Mouse (Mus musculus) hindbrain, embryonic 14.5 days (tissue): ENCODE measurements at regions not wholly inside any gene's neighbourhood (a gene's known extent, or its start where the extent isn't known, plus 50 kb on each side); places are given as distances from the start of the nearest gene placed in this dataset.
A peak's percentile ranks its signal among the peaks of the same experiment; 100 is the strongest.

ENCODE experiments used
- ATAC-seq: fragments of 200-750 bp; cut with Nextera tagmentation; 2 replicates; pipeline ENCODE4 v1.8.0; 2017; ENCODE audit warnings: moderate number of reproducible peaks, mild to moderate bottlenecking, moderate TSS enrichment, moderate library complexity; ENCODE audit not compliant: low FRiP score
- DNase-seq: peaks from one replicate; pipeline ENCODE4 v3.0.0-alpha.2; 2015; ENCODE audit warnings: low spot score
- H3K27ac ChIP-seq: fragments of 300-500 bp; sonication (generic); 2 replicates; pipeline ENCODE4 v1.5.1; 2014; ENCODE audit warnings: mild to moderate bottlenecking, moderate library complexity
- H3K27me3 ChIP-seq: fragments of 300-500 bp; sonication (generic); 2 replicates; pipeline ENCODE4 v1.6.1; 2014; ENCODE audit warnings: mild to moderate bottlenecking, low read length, mixed read lengths; ENCODE audit not compliant: control insufficient read depth, insufficient read depth
- H3K36me3 ChIP-seq: fragments of 300-500 bp; sonication (generic); replicated peaks from 2 replicates; pipeline ENCODE4 v1.6.1; 2014; ENCODE audit not compliant: control insufficient read depth, insufficient read depth
- H3K4me1 ChIP-seq: fragments of 300-500 bp; sonication (generic); replicated peaks from 2 replicates; pipeline ENCODE4 v1.6.1; 2014; ENCODE audit warnings: antibody characterized with exemption, low read length, mixed read lengths; ENCODE audit not compliant: control insufficient read depth, insufficient read depth
- H3K4me2 ChIP-seq: fragments of 300-500 bp; sonication (generic); replicated peaks from 2 replicates; pipeline ENCODE4 v1.6.1; 2014; ENCODE audit warnings: mild to moderate bottlenecking, moderate library complexity
- H3K4me3 ChIP-seq: fragments of 300-500 bp; sonication (generic); replicated peaks from 2 replicates; pipeline ENCODE4 v1.5.1; 2014; ENCODE audit warnings: mild to moderate bottlenecking, low read length
- H3K9ac ChIP-seq: fragments of 300-500 bp; sonication (generic); 2 replicates; pipeline ENCODE4 v1.6.1; 2014
- H3K9me3 ChIP-seq: fragments of 300-500 bp; sonication (generic); 2 replicates; pipeline ENCODE4 v1.6.1; 2016; ENCODE audit warnings: low read length; ENCODE audit not compliant: control insufficient read depth
- WGBS: fragments of 180-500 bp; shearing (Covaris S2); extraction: QIAGEN DNeasy Blood & Tissue Kit; methylation state at CpG from one replicate; pipeline ENCODE4 v1.1.7; 2014; 5-methylcytosine and 5-hydroxymethylcytosine counted together

DNA sequence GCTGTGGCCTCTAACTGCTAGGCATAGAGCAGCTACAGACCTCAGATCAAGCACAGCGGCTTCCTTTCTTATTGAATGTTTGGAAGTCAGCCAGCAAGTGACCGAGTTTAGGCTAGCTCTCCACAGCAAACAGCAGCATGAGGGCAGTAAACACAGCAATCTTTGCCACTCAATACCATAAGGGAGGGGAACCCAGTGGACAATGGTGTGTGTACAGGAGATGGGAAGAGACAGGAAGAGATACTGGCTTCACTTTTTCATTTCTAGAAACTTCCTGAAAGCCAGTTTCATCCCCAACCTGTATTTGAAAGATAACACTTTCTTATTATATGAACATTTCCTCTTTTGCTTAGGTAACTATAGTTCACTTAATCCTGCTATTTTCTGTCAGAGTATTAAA is 1284.9 kb upstream of the Lrrc6 start:
- DNase-seq (no peak), ATAC-seq (no peak)
- H3K27ac ChIP-seq = no peak overlapping the region
- H3K4me3 ChIP-seq = no peak overlapping the region
- WGBS = 55% methylated on average over 2 of the region's 2 CpGs
- no peaks in the 10 kb centered on the region for H3K36me3 ChIP-seq
- no peaks in the 10 kb centered on the region for H3K4me1 ChIP-seq
- no peak overlapping the region for H3K4me2 ChIP-seq
- H3K9ac ChIP-seq = no peak overlapping the region
- H3K9me3 ChIP-seq = no peaks in the 10 kb centered on the region
- no peaks in the 10 kb centered on the region for H3K27me3 ChIP-seq

DNA sequence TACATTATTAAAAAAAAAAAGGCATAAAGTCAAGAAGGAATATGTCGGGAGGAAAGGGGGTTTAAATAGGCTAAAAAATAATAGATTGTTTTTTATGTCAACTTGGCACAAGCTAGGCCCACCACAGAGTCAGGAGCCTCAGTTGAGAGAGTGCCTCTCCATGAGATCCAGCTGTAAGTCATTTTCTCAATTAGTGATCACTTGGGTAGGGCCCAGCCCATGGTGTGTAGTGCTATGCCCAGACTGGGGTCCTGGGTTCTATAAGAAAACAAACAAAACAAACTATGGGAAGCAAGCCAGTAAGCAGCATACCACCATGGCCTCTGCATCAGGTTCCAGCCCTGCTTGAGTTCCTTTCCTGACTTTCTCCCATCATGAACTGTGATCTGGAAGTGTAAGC is 1283.0 kb upstream of the Lrrc6 start:
- Histone ChIP-seq H3K36me3 (no peaks in the 10 kb centered on the region), H3K9me3 (no peaks in the 10 kb centered on the region), H3K9ac (no peak overlapping the region), H3K27ac (no peak overlapping the region), H3K27me3 (no peaks in the 10 kb centered on the region), H3K4me3 (no peak overlapping the region), H3K4me2 (no peak overlapping the region), H3K4me1 (no peaks in the 10 kb centered on the region)
- 81% methylated on average over 1 of the region's 1 CpGs for WGBS
- DNase-seq (no peak), ATAC-seq (no peak)

DNA sequence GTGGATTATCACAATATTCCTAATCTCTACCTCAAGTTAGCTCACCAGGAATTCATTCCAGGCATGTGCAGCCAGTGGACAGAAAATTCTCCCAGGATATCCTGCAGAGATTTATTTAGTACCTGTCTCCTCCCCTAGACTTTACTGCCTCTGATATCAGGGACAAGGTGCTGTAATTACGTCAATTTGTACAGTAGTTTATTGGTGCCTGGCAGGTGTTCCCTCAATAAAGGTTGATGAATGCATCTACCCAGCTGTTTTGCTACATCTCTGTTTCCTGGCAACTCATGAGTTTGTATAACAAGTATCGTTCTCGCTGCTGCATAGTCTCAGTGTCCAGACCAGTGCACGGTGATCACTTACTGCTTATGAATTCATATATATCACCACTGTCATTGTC is 1281.8 kb upstream of the Lrrc6 start:
- ATAC-seq = no peak
- Histone ChIP-seq H3K27ac (no peak overlapping the region), H3K9me3 (no peaks in the 10 kb centered on the region), H3K4me3 (no peak overlapping the region), H3K4me2 (no peak overlapping the region), H3K9ac (no peak overlapping the region), H3K27me3 (no peaks in the 10 kb centered on the region), H3K36me3 (no peaks in the 10 kb centered on the region), H3K4me1 (no peaks in the 10 kb centered on the region)
- 79% methylated on average over 4 of the region's 4 CpGs for WGBS
- no peak for DNase-seq

DNA sequence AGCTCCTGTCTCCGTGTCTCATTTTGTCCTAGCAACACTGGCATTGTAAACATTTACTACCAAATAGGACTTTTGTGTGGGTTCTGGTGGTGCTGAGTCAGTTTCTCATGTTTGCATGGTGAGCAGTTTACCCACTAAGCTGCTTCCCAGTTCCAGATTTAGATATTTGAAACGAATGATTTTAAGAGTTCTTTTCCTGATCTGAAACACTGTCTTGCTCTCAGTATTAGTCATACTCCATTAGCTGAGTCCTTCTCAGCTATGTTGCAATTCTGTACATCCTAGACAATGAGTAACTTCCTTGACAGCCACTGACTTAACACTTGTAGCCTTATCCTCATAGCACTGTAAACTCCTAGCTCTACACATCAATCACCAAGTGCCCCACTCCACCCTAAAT is 1280.1 kb upstream of the Lrrc6 start:
- Histone ChIP-seq H3K27ac (no peak overlapping the region), H3K4me3 (no peak overlapping the region), H3K4me1 (no peaks in the 10 kb centered on the region), H3K4me2 (no peak overlapping the region), H3K9me3 (no peaks in the 10 kb centered on the region), H3K36me3 (no peaks in the 10 kb centered on the region), H3K27me3 (no peaks in the 10 kb centered on the region), H3K9ac (no peak overlapping the region)
- ATAC-seq (no peak), DNase-seq (no peak)
- 88% methylated on average over 2 of the region's 2 CpGs for WGBS

DNA sequence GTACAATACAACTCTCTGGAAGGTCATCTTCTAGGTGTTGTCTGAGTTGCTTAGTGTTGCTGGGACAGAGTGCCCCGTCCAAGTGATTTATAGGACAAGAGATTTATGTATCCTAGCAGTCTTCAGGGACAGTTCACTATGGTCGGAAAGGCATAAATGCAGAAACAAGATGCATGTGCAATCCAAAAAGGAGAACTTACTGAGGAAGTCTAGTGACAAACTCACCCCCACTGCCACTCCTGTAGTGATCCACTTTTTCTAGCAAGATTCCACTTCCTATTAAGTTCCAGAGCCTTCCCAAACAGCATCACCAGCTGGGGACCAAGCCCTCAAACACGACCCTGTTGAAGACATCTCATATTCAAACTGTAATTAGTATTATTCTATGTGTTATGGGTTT is 1266.9 kb upstream of the Lrrc6 start:
- 80% methylated on average over 3 of the region's 3 CpGs for WGBS
- no peaks in the 10 kb centered on the region for H3K36me3 ChIP-seq

DNA sequence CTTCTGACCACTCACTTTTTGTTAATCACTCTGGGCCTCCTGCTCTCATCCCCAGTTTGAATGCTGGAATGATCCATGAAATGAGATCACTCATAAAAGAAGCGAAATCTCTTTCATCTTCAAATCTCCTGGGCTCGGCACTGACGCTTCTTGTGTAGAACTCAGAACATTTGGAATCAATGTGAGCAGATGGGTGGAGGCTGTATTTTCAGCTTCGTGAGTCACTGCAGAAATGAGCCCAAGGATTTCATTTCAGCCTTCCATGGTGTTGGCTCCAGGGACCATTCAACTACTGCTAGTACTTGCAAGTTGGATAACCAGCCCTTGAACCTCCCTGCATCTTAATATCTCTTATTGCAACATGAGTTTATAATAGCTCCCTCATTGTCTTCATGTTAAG is 1258.5 kb upstream of the Lrrc6 start:
- DNase-seq (no peak), ATAC-seq (no peak)
- H3K4me2 ChIP-seq = no peak overlapping the region
- no peaks in the 10 kb centered on the region for H3K36me3 ChIP-seq
- no peak overlapping the region for H3K9ac ChIP-seq
- no peak overlapping the region for H3K4me3 ChIP-seq
- H3K9me3 ChIP-seq = no peaks in the 10 kb centered on the region
- no peak overlapping the region for H3K27ac ChIP-seq
- H3K4me1 ChIP-seq = no peaks in the 10 kb centered on the region
- H3K27me3 ChIP-seq = no peaks in the 10 kb centered on the region
- 77% methylated on average over 4 of the region's 4 CpGs for WGBS

More for the DNA sequence above, 1266.9 kb upstream of the Lrrc6 start:
- no peaks in the 10 kb centered on the region for H3K27me3 ChIP-seq
- no peak overlapping the region for H3K9ac ChIP-seq
- H3K4me3 ChIP-seq = no peak overlapping the region
- no peak for ATAC-seq
- DNase-seq = no peak
- H3K27ac ChIP-seq = no peak overlapping the region
- H3K4me2 ChIP-seq = no peak overlapping the region
- H3K4me1 ChIP-seq = no peaks in the 10 kb centered on the region
- H3K9me3 ChIP-seq = no peaks in the 10 kb centered on the region

DNA sequence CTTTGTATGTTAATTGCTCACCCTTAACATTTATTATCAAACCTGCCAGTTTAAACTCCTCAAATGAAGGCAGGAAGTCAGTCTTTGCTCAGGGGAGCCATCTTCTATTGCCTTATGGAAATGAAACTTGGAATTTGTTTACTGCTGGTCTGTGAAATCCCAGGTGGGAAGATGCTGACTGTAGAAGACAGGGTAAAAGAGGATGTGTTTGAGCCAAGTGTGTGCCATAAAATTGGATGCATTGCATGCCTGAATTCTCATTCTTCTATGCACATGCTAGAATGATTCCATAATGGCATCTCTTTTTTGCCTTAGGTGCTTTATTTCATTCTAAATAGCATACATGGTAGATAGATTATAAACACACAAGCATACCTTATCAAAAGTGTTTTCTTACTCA is 1249.9 kb upstream of the Lrrc6 start:
- ATAC-seq = peak; percentile 24; the same call in 1 of the 2 replicates
- Histone ChIP-seq H3K36me3 (no peaks in the 10 kb centered on the region), H3K4me2 (no peak overlapping the region), H3K4me3 (no peak overlapping the region), H3K27me3 (no peaks in the 10 kb centered on the region), H3K9me3 (no peaks in the 10 kb centered on the region), H3K4me1 (no peaks in the 10 kb centered on the region), H3K9ac (no peak overlapping the region), H3K27ac (no peak overlapping the region)
- DNase-seq = peak; percentile 28

- H3K27ac ChIP-seq = no peak overlapping the region
- no peaks in the 10 kb centered on the region for H3K4me1 ChIP-seq
- ATAC-seq (no peak), DNase-seq (no peak)
- 68% methylated on average over 2 of the region's 2 CpGs for WGBS
- H3K4me2 ChIP-seq = no peak overlapping the region
- H3K9me3 ChIP-seq = no peaks in the 10 kb centered on the region
- H3K4me3 ChIP-seq = no peak overlapping the region
- no peak overlapping the region for H3K9ac ChIP-seq
- H3K27me3 ChIP-seq = no peaks in the 10 kb centered on the region
- no peaks in the 10 kb centered on the region for H3K36me3 ChIP-seq
Observed at GRCm38 (mm10) chr15:67743332-67743731, 1242.6 kb upstream of the Lrrc6 start.

DNA sequence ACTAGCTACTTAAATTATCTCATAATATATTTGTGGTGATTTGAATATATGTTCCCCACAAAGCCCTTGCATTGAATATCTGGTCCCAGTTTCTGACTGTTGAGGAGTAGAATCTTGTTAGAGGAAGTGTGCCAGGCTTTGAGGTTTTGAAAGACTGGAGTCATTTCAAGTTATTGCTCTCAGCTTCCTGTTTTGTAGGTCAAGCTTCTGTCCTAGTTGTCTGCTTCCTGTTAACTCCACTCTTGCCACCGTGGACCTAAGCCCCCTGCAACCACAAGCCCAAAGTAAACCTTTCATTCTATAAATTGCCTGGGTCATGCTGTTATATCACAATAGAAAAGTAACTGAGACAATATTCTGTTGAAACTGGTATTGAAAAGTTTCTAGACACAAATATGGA is 1232.3 kb upstream of the Lrrc6 start:
- Histone ChIP-seq H3K27ac (no peak overlapping the region), H3K4me3 (no peak overlapping the region), H3K9ac (no peak overlapping the region), H3K4me2 (no peak overlapping the region), H3K4me1 (no peaks in the 10 kb centered on the region), H3K9me3 (no peaks in the 10 kb centered on the region), H3K36me3 (no peaks in the 10 kb centered on the region), H3K27me3 (no peaks in the 10 kb centered on the region)
- WGBS = 80% methylated on average over 1 of the region's 1 CpGs
- DNase-seq = no peak
- ATAC-seq = no peak

GRCm38 (mm10) chr15:67729492-67729891 is 1228.8 kb upstream of the Lrrc6 start:
- Histone ChIP-seq H3K27me3 (no peaks in the 10 kb centered on the region), H3K4me2 (no peak overlapping the region), H3K9me3 (no peaks in the 10 kb centered on the region), H3K4me1 (no peaks in the 10 kb centered on the region), H3K36me3 (no peaks in the 10 kb centered on the region), H3K27ac (no peak overlapping the region), H3K9ac (no peak overlapping the region), H3K4me3 (no peak overlapping the region)
- ATAC-seq (no peak), DNase-seq (no peak)
- WGBS = 69% methylated on average over 8 of the region's 8 CpGs
